Mouse (Mus musculus): ENCODE results near the gene Exd2. TPM values are rescaled to one million over a fixed set of nuclear protein-coding genes. Genes with fewer than 3 reads are reported as not detected.

Exd2 gene
- total and polyA plus RNA-seq, 2 experiments = 4.9 to 9.8 TPM

GRCm38 (mm10) chr12:80434961-80435691 lies 27.8 kb upstream of the Exd2 start:
- peak overlapping the region; percentile 87 for H3K9ac ChIP-seq (ENCODE audit: low read depth, low read length)
- H3K36me3 ChIP-seq (ENCODE audit: control insufficient read depth, insufficient read depth, low read length) = no peaks in the 10 kb centered on the region
- peak overlapping the region; percentile 92 for H3K4me3 ChIP-seq (ENCODE audit: insufficient read depth, low read depth, low read length)
- peaks cover 5% of the 10 kb centered on the region for H3K4me1 ChIP-seq (ENCODE audit: control insufficient read depth, insufficient read depth, low read length)
- H3K79me2 ChIP-seq (ENCODE audit: control insufficient read depth, insufficient read depth, low read length) = peaks cover 21% of the 10 kb centered on the region
- DNase-seq (ENCODE audit: extremely low read depth, low read depth, low spot score) = peak; percentile 51
- under 1% methylated on average over 61 of the region's 64 CpGs for WGBS
- no peaks in the 10 kb centered on the region for H3K27me3 ChIP-seq (ENCODE audit: control insufficient read depth, insufficient read depth, low read length)
- H3K27ac ChIP-seq (replicated peaks; ENCODE audit: insufficient read depth, low read depth, low read length) = peak overlapping the region; percentile 95
- TF ChIP-seq CTCF (IDR thresholded peaks at IDR 0.05; ENCODE audit: low read depth, low read length) = 0 out of 2 replicates have a peak, but pooled peaks have one; percentile 1
- 0 out of 2 replicates have a peak, but pooled peaks have one; percentile 7 for TF ChIP-seq POLR2A (IDR thresholded peaks at IDR 0.05; ENCODE audit: extremely low read depth, insufficient read depth, low read length)

- Histone ChIP-seq H3K4me1 (ENCODE audit: control insufficient read depth, insufficient read depth, low read length) (peaks cover 5% of the 10 kb centered on the region), H3K27ac (replicated peaks; ENCODE audit: insufficient read depth, low read depth, low read length) (peak overlapping the region; percentile 86), H3K36me3 (ENCODE audit: control insufficient read depth, insufficient read depth, low read length) (no peaks in the 10 kb centered on the region), H3K27me3 (ENCODE audit: control insufficient read depth, insufficient read depth, low read length) (no peaks in the 10 kb centered on the region), H3K79me2 (ENCODE audit: control insufficient read depth, insufficient read depth, low read length) (peaks cover 18% of the 10 kb centered on the region), H3K4me3 (ENCODE audit: insufficient read depth, low read depth, low read length) (peak overlapping the region; percentile 92), H3K9ac (ENCODE audit: low read depth, low read length) (peak overlapping the region; percentile 87)
- DNase-seq (ENCODE audit: extremely low read depth, low read depth, low spot score) = peak; percentile 30
- 2% methylated on average over 9 of the region's 10 CpGs for whole genome bisulfite sequencing
- TF ChIP-seq POLR2A (IDR thresholded peaks at IDR 0.05; ENCODE audit: extremely low read depth, insufficient read depth, low read length) (no peak), CTCF (IDR thresholded peaks at IDR 0.05; ENCODE audit: low read depth, low read length) (no peak)
Observed at GRCm38 (mm10) chr12:80435887-80436286, 27.0 kb upstream of the Exd2 start.

GRCm38 (mm10) chr12:80436336-80436976 lies 26.4 kb upstream of the Exd2 start, which contains the start of gene Dcaf5:
TSS of gene Dcaf5 (minus strand) at chr12:80436601.
- DNase-seq (ENCODE audit: extremely low read depth, low read depth, low spot score) = peak; percentile 78
- Histone ChIP-seq H3K36me3 (ENCODE audit: control insufficient read depth, insufficient read depth, low read length) (no peaks in the 10 kb centered on the region), H3K9ac (ENCODE audit: low read depth, low read length) (peak within 1 kb of the TSS; percentile 87), H3K27me3 (ENCODE audit: control insufficient read depth, insufficient read depth, low read length) (no peaks in the 10 kb centered on the region), H3K4me1 (ENCODE audit: control insufficient read depth, insufficient read depth, low read length) (peaks cover 5% of the 10 kb centered on the region), H3K79me2 (ENCODE audit: control insufficient read depth, insufficient read depth, low read length) (peaks cover 15% of the 10 kb centered on the region; the same call in 1 of the 2 replicates), H3K27ac (replicated peaks; ENCODE audit: insufficient read depth, low read depth, low read length) (peak within 1 kb of the TSS; percentile 95), H3K4me3 (ENCODE audit: insufficient read depth, low read depth, low read length) (peak within 1 kb of the TSS; percentile 92)
- WGBS = under 1% methylated on average over 69 of the region's 79 CpGs
- TF ChIP-seq CTCF (IDR thresholded peaks at IDR 0.05; ENCODE audit: low read depth, low read length) = no peak
- peak; percentile 88; the same call in 1 of the 2 replicates for TF ChIP-seq POLR2A (IDR thresholded peaks at IDR 0.05; ENCODE audit: extremely low read depth, insufficient read depth, low read length)

GRCm38 (mm10) chr12:80437051-80437675 lies 25.7 kb upstream of the Exd2 start:
- peak overlapping the region; percentile 92 for H3K4me3 ChIP-seq (ENCODE audit: insufficient read depth, low read depth, low read length)
- H3K27me3 ChIP-seq (ENCODE audit: control insufficient read depth, insufficient read depth, low read length) = no peaks in the 10 kb centered on the region
- peaks cover 5% of the 10 kb centered on the region for H3K4me1 ChIP-seq (ENCODE audit: control insufficient read depth, insufficient read depth, low read length)
- WGBS = 38% methylated on average over 4 of the region's 4 CpGs
- no peak for TF ChIP-seq CTCF (IDR thresholded peaks at IDR 0.05; ENCODE audit: low read depth, low read length)
- no peak for TF ChIP-seq POLR2A (IDR thresholded peaks at IDR 0.05; ENCODE audit: extremely low read depth, insufficient read depth, low read length)
- no peaks in the 10 kb centered on the region for H3K36me3 ChIP-seq (ENCODE audit: control insufficient read depth, insufficient read depth, low read length)
- peak overlapping the region; percentile 87 for H3K9ac ChIP-seq (ENCODE audit: low read depth, low read length)
- peaks cover 13% of the 10 kb centered on the region; the same call in 1 of the 2 replicates for H3K79me2 ChIP-seq (ENCODE audit: control insufficient read depth, insufficient read depth, low read length)
- DNase-seq (ENCODE audit: extremely low read depth, low read depth, low spot score) = peak; percentile 80
- peak overlapping the region; percentile 91 for H3K27ac ChIP-seq (replicated peaks; ENCODE audit: insufficient read depth, low read depth, low read length)

GRCm38 (mm10) chr12:80440957-80441356 lies 21.9 kb upstream of the Exd2 start:
- H3K27ac ChIP-seq (replicated peaks; ENCODE audit: insufficient read depth, low read depth, low read length) = no peak overlapping the region
- 81% methylated on average over 2 of the region's 2 CpGs for WGBS
- H3K27me3 ChIP-seq (ENCODE audit: control insufficient read depth, insufficient read depth, low read length) = no peaks in the 10 kb centered on the region
- peaks cover 1% of the 10 kb centered on the region; the same call in 1 of the 2 replicates for H3K4me1 ChIP-seq (ENCODE audit: control insufficient read depth, insufficient read depth, low read length)
- H3K36me3 ChIP-seq (ENCODE audit: control insufficient read depth, insufficient read depth, low read length) = no peaks in the 10 kb centered on the region
- TF ChIP-seq POLR2A (IDR thresholded peaks at IDR 0.05; ENCODE audit: extremely low read depth, insufficient read depth, low read length) (no peak), CTCF (IDR thresholded peaks at IDR 0.05; ENCODE audit: low read depth, low read length) (peak; percentile 12; the same call in 1 of the 2 replicates)
- no peak overlapping the region for H3K4me3 ChIP-seq (ENCODE audit: insufficient read depth, low read depth, low read length)
- no peak for DNase-seq (ENCODE audit: extremely low read depth, low read depth, low spot score)
- H3K79me2 ChIP-seq (ENCODE audit: control insufficient read depth, insufficient read depth, low read length) = no peaks in the 10 kb centered on the region
- no peak overlapping the region for H3K9ac ChIP-seq (ENCODE audit: low read depth, low read length)

All from liver, adult 2 months (tissue).